Mouse (Mus musculus) lung, embryonic 14.5 days (tissue): ENCODE measurements around the gene Ip6k1. TPM values are rescaled to one million over a fixed set of nuclear protein-coding genes. Genes with fewer than 3 reads are reported as not detected.

Experiments used
- ATAC-seq: fragments of 200-750 bp; cut with Nextera tagmentation; 2 replicates; pipeline ENCODE4 v1.8.0; 2017; ENCODE audit warnings: mild to moderate bottlenecking, moderate TSS enrichment, moderate library complexity; ENCODE audit not compliant: insufficient read depth
- DNase-seq: peaks from one replicate; pipeline ENCODE4 v3.0.0-alpha.2; 2015
- H3K27ac ChIP-seq: fragments of 300-500 bp; sonication (generic); 2 replicates; pipeline ENCODE4 v1.5.1; 2014; ENCODE audit warnings: low read depth, mild to moderate bottlenecking, moderate library complexity
- H3K27me3 ChIP-seq: fragments of 300-500 bp; sonication (generic); 2 replicates; pipeline ENCODE4 v1.6.1; 2014; ENCODE audit warnings: low read length, control low read depth; ENCODE audit not compliant: insufficient read depth
- H3K36me3 ChIP-seq: fragments of 300-500 bp; sonication (generic); 2 replicates; pipeline ENCODE4 v1.6.1; 2014; ENCODE audit warnings: control low read depth; ENCODE audit not compliant: insufficient read depth
- H3K4me1 ChIP-seq: fragments of 300-500 bp; sonication (generic); 2 replicates; pipeline ENCODE4 v1.6.1; 2014; ENCODE audit warnings: antibody characterized with exemption, control low read depth; ENCODE audit not compliant: insufficient read depth
- H3K4me2 ChIP-seq: fragments of 300-500 bp; sonication (generic); 2 replicates; pipeline ENCODE4 v1.6.1; 2014; ENCODE audit warnings: mild to moderate bottlenecking
- H3K4me3 ChIP-seq: fragments of 300-500 bp; sonication (generic); 2 replicates; pipeline ENCODE4 v1.5.1; 2014; ENCODE audit warnings: low read depth, low read length
- H3K9ac ChIP-seq: fragments of 300-500 bp; sonication (generic); 2 replicates; pipeline ENCODE4 v1.6.1; 2014
- H3K9me3 ChIP-seq: fragments of 300-500 bp; sonication (generic); 2 replicates; pipeline ENCODE4 v1.6.1; 2016; ENCODE audit warnings: low read depth, low read length, control low read depth
- CTCF ChIP-seq: IDR thresholded peaks from 2 replicates; pipeline ENCODE4 v1.5.1; 2016; ENCODE audit warnings: antibody characterized with exemption, low read depth
- WGBS: fragments of 180-500 bp; shearing (Covaris S2); extraction: QIAGEN DNeasy Blood & Tissue Kit; methylation state at CpG from one replicate; pipeline ENCODE4 v1.1.7; 2014; 5-methylcytosine and 5-hydroxymethylcytosine counted together
- polyA plus RNA-seq: library from polyadenylated mRNA; unstranded; fragments of >200 nt; fragmentation: Nextera tagmentation; extraction: Ambion mirVana; gene quantifications from 2 replicates; pipeline ENCODE4 v1.2.1, GENCODE M21; 2014

Ip6k1 gene
- polyA plus RNA-seq, 1 experiment from 2014 or later: 29.3 TPM

DNA sequence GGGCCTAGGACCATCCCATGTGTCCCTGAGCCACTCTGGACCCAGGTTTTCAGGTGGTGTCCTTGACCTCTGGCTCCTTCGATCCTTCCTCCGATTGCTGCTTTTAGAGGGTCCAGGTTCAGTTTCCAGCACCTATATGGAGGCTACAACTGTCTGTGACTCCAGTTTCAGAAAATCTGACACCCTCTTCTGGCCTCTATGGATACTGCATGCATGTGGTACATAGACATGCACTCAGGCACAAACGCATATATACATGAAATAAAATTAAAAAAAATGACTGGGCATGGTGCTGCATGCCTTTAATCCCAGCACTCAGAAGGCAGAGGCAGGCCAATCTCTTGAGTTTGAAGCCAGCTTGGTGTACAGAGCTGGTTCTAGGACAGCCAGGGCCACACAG lies 25.6 kb downstream of the Ip6k1 start:
- DNase-seq: no peak
- Histone ChIP-seq H3K9me3 (no peaks in the 10 kb centered on the region), H3K27me3 (no peaks in the 10 kb centered on the region), H3K9ac (no peak overlapping the region), H3K4me3 (no peak overlapping the region), H3K4me2 (no peak overlapping the region), H3K36me3 (peaks cover 64% of the 10 kb centered on the region), H3K4me1 (no peaks in the 10 kb centered on the region), H3K27ac (no peak overlapping the region)
- WGBS: 98% methylated on average over 3 of the region's 3 CpGs
- TF ChIP-seq CTCF: no peak
- ATAC-seq: no peak

DNA sequence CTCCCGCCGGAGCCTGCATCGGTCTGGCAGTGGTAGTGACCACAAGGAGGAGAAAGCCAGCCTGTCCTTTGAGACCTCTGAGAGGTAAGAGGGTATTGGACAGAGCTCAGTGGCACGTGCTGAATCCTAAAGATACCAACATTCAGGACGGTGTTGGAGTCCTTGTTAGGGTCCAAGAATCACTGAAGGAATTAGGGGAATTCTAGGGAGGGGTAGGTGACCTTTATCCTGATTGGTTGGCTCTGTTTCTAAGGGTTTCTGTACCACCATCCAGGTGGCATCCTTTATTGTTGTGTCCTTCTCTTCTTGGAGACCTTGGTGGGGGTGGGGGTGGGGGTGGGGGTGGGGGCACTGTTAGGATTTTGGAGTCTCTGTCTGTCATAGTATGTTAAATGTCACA lies 29.8 kb downstream of the Ip6k1 start:
- ATAC-seq: no peak
- Histone ChIP-seq H3K4me3 (no peak overlapping the region), H3K27me3 (no peaks in the 10 kb centered on the region), H3K4me1 (no peaks in the 10 kb centered on the region), H3K4me2 (no peak overlapping the region), H3K9ac (no peak overlapping the region), H3K27ac (no peak overlapping the region), H3K36me3 (peaks cover 54% of the 10 kb centered on the region), H3K9me3 (no peaks in the 10 kb centered on the region)
- DNase-seq: no peak
- TF ChIP-seq CTCF: no peak
- 85% methylated on average over 5 of the region's 5 CpGs for WGBS

DNA sequence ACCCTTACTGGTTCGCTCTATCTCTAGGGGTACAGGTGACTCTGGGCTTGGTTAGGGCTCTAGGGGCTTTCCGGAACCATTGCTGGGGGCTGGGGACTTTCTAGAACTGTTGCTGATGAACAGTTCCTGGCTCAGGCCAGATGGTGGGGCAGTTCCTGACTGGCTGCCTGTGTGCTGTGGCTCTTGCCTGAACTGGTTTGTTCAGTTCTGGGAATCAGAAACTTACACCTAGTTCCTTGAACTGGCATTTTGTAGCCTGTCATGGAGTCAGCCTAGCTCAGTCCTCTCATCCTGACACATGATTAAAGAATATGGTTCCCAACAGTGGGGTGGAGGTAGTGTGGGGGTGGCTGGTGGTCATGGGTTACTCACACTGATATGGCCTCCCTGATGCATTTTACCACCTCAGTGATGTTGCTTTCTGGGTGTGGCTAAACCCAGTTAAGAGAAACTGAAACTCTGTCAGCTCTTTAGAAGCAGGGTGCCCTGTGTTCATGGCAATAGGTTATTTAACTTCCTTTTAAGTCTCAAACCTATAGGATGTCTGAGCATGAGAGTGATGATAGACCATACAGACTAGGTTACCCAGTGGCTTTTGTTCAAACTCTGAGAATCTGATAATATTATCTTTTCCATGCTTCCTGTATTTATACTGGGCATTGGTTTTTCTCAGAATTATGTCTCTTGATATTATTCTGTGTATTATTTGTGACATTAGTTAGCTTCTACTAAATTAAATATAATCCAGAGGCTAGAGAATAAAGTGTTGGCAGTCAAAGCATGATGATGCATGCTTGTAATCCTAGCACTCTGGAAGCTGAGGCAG lies 33.2 kb downstream of the Ip6k1 start:
- no peak for TF ChIP-seq CTCF
- Histone ChIP-seq H3K27me3 (no peaks in the 10 kb centered on the region), H3K4me2 (no peak overlapping the region), H3K4me1 (no peaks in the 10 kb centered on the region), H3K4me3 (no peak overlapping the region), H3K36me3 (peaks cover 59% of the 10 kb centered on the region), H3K27ac (no peak overlapping the region), H3K9me3 (no peaks in the 10 kb centered on the region), H3K9ac (no peak overlapping the region)
- no peak for DNase-seq
- 94% methylated on average over 2 of the region's 2 CpGs for WGBS
- ATAC-seq: no peak

DNA sequence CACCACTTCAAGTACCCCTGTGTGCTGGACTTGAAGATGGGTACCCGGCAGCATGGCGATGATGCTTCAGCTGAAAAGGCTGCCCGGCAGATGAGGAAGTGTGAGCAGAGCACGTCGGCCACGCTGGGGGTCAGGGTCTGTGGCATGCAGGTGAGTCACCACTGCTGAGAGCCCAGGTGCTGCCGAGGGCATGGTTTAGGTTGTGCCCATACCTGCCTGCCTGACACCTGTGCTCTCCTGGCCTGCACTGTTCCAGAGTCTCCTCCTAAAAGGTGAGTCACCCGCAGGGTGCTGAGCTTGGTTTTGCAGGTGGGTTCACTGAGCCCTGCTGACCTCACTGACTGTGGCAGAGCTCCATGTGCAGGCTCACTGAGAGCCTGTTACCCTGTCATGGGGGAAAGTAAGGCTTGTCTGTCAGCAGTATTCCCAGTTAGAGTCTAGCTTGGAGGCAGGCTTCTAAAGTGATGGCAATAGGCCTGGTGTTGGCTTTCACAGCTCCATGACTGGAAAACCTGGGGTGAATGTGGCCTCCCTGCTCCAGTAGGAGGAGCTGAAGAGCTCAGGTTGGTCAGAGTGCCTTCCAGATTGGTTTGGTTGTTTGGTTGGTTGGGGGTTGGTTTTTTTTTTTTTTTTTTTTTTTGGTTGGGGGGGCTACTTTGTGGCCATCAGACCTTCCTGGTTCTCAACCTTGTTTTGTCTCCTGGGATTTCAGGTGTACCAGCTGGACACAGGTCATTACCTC lies 42.6 kb downstream of the Ip6k1 start:
- DNase-seq (no peak), ATAC-seq (no peak)
- H3K36me3 ChIP-seq: peaks cover 60% of the 10 kb centered on the region
- H3K4me3 ChIP-seq: no peak overlapping the region
- peak; percentile 9; the same call in 1 of the 2 replicates for TF ChIP-seq CTCF
- H3K4me2 ChIP-seq: no peak overlapping the region
- WGBS: 92% methylated on average over 8 of the region's 8 CpGs
- H3K9me3 ChIP-seq: no peaks in the 10 kb centered on the region
- H3K27ac ChIP-seq: no peak overlapping the region
- H3K27me3 ChIP-seq: no peaks in the 10 kb centered on the region
- no peak overlapping the region for H3K9ac ChIP-seq
- H3K4me1 ChIP-seq: 0 out of 2 replicates have a peak, but pooled peaks cover 3% of the 10 kb centered on the region

DNA sequence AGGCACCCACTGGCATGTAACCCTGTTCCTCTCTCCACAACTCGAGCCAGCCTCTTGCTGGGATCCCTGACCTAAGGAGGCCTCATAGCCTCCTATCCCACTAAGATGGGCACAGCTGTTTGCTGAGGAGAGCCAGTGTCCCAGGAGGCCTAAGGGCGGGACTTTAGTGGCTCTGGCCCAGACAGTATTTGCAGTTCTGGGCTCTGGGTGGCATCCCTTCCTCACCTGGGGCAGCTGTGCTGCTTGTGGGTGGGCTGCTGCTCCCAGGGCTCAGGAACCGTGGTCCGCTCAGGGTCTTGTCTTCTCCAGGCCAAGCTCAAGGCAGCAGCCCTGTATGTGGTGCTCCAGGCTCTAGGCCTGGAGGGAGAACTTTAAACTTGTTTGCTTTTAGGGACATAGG lies 44.3 kb downstream of the Ip6k1 start:
- 85% methylated on average over 4 of the region's 4 CpGs for WGBS
- Histone ChIP-seq H3K4me1 (0 out of 2 replicates have a peak, but pooled peaks cover 3% of the 10 kb centered on the region), H3K27me3 (no peaks in the 10 kb centered on the region), H3K4me3 (no peak overlapping the region), H3K27ac (no peak overlapping the region), H3K9ac (no peak overlapping the region), H3K9me3 (no peaks in the 10 kb centered on the region), H3K36me3 (peaks cover 60% of the 10 kb centered on the region), H3K4me2 (no peak overlapping the region)
- no peak for TF ChIP-seq CTCF
- ATAC-seq (no peak), DNase-seq (no peak)

DNA sequence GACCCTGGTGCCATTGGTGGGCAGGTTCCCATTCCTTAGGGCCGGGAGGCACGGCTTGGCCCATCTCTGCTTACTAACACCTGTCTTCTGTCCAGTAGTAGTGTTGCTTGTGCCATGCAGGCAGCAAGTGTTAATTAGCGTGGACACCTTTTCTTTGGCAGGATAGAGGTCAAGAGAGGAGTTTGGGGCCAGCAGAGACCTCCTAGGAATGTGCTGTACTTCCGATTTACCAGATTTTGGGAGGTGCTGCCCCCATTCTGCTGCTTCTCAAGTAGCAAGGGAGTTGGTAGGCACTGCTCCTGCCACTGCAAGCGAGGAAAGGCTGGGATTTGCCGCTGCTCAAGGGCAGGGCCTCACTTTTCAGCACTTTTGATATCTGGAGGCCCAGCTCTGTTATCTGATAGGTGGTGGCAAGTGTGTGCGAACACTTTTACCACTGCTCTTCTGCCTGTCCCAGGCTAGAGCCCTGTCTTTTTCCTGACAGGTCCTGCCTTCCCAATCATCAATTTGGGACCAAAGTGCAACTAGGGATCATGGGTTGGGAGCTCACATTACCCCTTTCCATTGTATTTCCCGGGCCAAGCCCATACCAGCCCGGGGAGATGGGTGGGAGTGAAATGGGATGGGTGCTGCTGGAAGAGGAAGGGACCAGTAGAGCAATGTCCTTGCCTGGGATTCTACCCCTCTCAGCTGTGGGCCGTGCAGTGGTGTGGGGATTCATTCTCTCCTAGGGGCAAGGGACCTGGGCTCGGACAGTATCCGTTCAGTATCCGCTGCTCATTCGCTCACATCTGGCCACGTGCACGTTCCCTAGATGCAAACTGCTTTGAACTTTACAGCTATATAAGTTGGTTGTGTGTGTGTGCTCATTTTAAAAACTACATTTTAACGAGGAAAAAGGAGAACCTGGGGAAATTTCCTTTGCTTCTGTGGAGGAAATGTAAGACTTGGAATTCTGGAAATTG lies 45.6 kb downstream of the Ip6k1 start:
- no peak for ATAC-seq
- Histone ChIP-seq H3K9ac (peak overlapping the region; percentile 57), H3K4me3 (peak overlapping the region; percentile 78), H3K27ac (peak overlapping the region; percentile 77), H3K9me3 (no peaks in the 10 kb centered on the region), H3K4me2 (peak overlapping the region; percentile 91), H3K27me3 (no peaks in the 10 kb centered on the region), H3K4me1 (0 out of 2 replicates have a peak, but pooled peaks cover 3% of the 10 kb centered on the region), H3K36me3 (peaks cover 59% of the 10 kb centered on the region)
- TF ChIP-seq CTCF: no peak
- WGBS: 43% methylated on average over 17 of the region's 17 CpGs
- DNase-seq: no peak
